Mouse (Mus musculus) embryonic fibroblast, embryonic 13.5 days (primary cell): ENCODE measurements at regions not wholly inside any gene's neighbourhood (a gene's known extent, or its start where the extent isn't known, plus 50 kb on each side); places are given as distances from the start of the nearest gene placed in this dataset.

Experiments
- H3K27ac ChIP-seq: 2 replicates; pipeline ENCODE4 v1.5.1; 2012; ENCODE audit warnings: low read length, control low read depth, inconsistent platforms; ENCODE audit not compliant: insufficient read depth
- H3K4me1 ChIP-seq: 2 replicates; pipeline ENCODE4 v1.6.1; 2011; ENCODE audit warnings: low read length; ENCODE audit not compliant: control insufficient read depth, insufficient read depth
- H3K4me3 ChIP-seq: 2 replicates; pipeline ENCODE4 v1.5.1; 2011; ENCODE audit warnings: mild to moderate bottlenecking, control low read depth, low read length; ENCODE audit not compliant: insufficient read depth
- CTCF ChIP-seq: IDR thresholded peaks from 2 replicates; pipeline ENCODE4 v1.5.1; 2011; ENCODE audit warnings: mild to moderate bottlenecking, control low read depth, low read length, moderate library complexity, borderline replicate concordance; ENCODE audit not compliant: insufficient read depth
- POLR2A ChIP-seq: IDR thresholded peaks from 2 replicates; pipeline ENCODE4 v1.6.1; 2011; ENCODE audit warnings: low read depth, mild to moderate bottlenecking, control low read depth, low read length, moderate library complexity

DNA sequence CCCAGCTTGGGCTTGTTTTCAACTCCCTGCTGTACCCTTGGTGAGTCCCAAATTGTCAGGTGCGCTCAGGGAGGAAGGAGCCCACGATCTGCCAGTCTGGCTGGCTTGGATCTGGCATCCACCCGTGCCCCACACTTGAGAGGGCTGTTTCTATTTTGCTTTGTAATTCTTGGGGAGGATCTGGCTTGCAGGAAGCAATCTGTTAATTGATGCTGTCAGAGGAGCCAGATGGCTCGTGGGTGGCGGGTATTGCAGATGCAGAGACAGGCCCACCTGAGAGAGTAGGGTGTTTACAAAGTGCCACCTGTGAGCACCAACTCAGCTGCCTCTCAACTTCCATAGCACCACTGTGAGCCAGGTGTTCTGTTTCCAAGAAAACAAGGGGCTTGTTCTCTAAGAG lies 99.1 kb upstream of the Kcng1 start:
- Histone ChIP-seq H3K4me1 (no peaks in the 10 kb centered on the region), H3K27ac (no peak overlapping the region), H3K4me3 (no peak overlapping the region)
- TF ChIP-seq POLR2A, result no peak
- TF ChIP-seq CTCF, result no peak

DNA sequence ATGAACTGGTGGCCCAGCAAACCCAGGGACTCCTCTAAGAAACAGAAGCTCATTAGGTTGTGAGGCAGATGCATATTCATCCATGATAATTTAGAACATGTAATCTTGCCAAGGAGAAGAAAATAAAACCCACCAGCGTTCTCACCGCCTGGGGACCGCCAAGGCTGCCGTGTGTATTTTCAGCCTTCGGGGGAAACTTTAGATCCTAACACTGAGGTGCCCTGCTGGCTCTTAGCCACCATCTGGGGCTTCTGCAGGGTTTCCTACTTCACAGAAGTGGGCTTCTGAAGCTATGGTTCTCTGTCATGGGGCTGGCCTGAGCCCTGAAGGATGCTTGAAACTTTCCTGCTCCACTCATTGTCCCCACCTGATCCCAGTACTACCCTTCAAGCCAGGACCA lies 90.8 kb upstream of the Kcng1 start:
- Histone ChIP-seq H3K27ac (no peak overlapping the region), H3K4me1 (no peaks in the 10 kb centered on the region), H3K4me3 (no peak overlapping the region)
- TF ChIP-seq POLR2A (no peak), CTCF (no peak)

DNA sequence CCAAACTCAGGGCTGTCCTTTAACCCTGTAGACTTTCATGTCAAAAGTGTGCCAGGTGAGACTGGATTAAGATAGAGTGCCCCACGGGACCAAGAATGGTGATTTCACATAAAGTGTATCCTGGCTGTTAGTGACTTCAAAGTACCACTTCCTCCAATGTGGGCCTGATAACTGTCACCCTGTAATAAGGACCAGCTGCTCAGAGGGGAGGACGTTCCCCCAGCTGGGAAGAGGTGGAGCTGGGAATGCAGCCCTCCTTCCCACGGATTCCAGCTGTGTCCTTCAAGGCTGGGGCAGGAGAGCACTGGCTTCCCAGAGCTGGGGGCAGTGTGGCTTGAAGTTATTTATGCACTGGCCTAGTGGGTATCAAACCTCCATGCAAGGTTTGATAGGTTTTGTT lies 89.7 kb upstream of the Kcng1 start:
- Histone ChIP-seq H3K4me1 (no peaks in the 10 kb centered on the region), H3K4me3 (no peak overlapping the region), H3K27ac (no peak overlapping the region)
- TF ChIP-seq CTCF, result no peak
- TF ChIP-seq POLR2A, result no peak

DNA sequence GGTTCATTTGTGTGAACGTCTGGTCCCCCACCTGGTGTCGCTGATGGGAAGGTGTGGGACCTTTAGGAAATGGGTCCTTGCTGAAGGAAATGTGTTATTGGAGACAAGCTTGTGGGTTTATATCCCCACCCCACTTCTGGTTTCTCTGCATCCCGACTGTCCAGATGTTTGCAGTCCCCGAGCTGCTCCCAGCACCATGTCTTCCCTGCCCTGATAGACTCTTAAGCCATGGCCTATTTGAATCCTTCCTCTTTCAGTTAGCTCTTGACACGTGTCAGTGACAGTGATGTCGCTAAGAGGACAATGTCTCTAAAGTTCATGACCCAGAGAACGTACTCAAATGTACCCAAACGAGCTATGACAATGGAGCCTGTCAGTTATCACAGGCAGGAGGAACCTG lies 77.7 kb upstream of the Kcng1 start:
- TF ChIP-seq CTCF (no peak), POLR2A (no peak)
- Histone ChIP-seq H3K4me1 (no peaks in the 10 kb centered on the region), H3K4me3 (no peak overlapping the region), H3K27ac (no peak overlapping the region)

DNA sequence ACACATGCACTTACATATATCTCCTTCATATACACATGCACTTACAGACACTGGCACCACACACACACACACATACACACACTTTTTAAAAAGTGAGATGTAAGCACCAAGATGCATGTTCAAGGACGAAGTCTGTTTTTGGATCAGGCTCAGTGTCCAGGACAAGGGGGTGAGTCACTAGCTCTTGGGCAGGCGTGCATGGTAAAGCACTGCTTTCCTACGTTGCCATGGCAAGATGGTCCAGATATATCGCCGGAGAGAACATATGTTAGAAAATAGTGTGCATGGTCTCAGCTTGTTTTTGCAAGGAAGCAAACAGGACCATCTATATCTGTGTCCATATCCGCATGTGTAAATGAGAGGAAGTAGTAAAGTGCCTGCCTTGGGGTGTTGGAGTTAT lies 77.0 kb upstream of the Kcng1 start:
- no peak overlapping the region for H3K4me3 ChIP-seq
- H3K27ac ChIP-seq, result no peak overlapping the region
- no peaks in the 10 kb centered on the region for H3K4me1 ChIP-seq
- TF ChIP-seq CTCF (no peak), POLR2A (no peak)

DNA sequence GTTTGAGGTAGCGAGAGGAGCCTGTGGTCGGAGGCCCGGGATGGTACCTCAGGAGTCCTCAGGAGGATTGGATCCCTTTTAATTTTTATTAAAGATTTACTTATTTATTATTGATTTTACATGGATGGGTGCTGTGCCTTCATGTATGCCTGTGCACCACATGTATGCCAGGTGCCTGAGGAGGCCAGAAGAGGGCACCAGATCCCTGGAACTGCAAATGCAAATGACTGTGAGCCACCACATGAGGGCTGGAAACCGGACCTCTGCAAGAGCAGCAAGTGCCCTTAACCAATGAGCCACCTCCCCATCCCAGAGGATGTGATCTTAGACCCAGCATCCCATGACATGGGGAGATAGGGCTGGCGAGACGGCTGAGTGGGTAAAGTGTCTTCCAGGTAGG lies 76.3 kb upstream of the Kcng1 start:
- Histone ChIP-seq H3K4me1 (no peaks in the 10 kb centered on the region), H3K27ac (no peak overlapping the region), H3K4me3 (no peak overlapping the region)
- no peak for TF ChIP-seq POLR2A
- TF ChIP-seq CTCF, result no peak

DNA sequence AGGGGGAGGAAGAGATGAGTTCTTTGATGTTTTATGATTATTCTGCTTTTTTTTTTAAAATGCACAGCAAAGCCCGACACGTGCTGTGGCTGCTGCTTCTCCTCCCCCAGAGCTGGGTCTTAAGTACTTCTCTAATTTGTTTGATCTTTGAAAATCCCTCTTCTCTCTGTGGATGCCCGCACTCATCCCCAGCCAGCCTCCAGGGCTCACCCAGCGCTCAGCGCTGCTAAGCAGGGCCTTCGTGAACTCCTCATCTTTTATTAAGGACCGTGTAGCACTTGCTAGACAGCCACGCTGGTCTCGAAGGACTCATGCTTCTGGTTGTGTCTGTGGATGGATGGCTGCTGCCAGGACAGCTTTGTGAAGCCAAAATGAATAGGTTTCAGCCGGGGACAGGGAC lies 72.9 kb upstream of the Kcng1 start:
- H3K4me1 ChIP-seq, result no peaks in the 10 kb centered on the region
- no peak overlapping the region for H3K4me3 ChIP-seq
- TF ChIP-seq CTCF (no peak), POLR2A (no peak)
- no peak overlapping the region for H3K27ac ChIP-seq

DNA sequence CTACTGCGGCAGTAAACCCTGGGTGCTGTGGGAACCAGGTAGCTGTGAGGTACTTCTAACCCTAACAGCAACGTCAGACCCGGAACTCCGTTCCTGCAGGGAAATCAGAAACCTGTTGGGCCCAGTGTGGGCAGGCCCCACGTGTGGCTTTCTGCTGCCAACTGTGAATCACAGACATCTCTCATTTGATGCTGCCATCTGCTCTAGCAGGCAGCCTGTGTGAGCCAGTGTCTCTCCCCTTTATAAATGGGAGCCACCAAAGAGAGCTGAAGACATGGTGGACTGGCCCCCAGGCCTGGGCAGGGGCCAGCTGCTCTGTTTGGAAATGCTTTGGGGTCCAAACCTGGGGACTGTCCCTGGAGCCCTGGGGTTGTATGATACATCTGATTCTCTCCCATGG lies 71.1 kb upstream of the Kcng1 start:
- H3K4me3 ChIP-seq, result no peak overlapping the region
- TF ChIP-seq CTCF, result no peak
- no peak for TF ChIP-seq POLR2A
- H3K4me1 ChIP-seq, result no peaks in the 10 kb centered on the region
- H3K27ac ChIP-seq, result no peak overlapping the region

DNA sequence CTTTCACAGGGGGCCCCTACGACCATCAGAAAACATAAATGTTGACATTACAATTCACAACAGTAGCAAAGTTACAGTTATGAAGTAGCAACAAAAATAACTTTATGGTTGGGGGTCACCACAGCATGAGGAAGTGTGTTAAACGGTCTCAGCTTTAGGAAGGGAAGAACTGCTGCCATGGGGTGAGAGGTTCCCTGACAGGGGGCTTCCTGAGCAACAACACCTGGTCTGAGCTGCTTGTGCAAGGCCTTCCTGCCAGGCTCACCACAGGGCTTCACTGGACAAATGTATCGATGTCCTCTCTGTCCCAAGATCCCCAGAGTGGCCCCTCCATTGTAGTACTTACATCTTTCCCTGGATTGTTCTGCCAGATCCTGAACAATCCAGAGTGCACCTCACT lies 70.7 kb upstream of the Kcng1 start:
- H3K27ac ChIP-seq, result no peak overlapping the region
- H3K4me1 ChIP-seq, result no peaks in the 10 kb centered on the region
- TF ChIP-seq POLR2A (no peak), CTCF (no peak)
- no peak overlapping the region for H3K4me3 ChIP-seq

DNA sequence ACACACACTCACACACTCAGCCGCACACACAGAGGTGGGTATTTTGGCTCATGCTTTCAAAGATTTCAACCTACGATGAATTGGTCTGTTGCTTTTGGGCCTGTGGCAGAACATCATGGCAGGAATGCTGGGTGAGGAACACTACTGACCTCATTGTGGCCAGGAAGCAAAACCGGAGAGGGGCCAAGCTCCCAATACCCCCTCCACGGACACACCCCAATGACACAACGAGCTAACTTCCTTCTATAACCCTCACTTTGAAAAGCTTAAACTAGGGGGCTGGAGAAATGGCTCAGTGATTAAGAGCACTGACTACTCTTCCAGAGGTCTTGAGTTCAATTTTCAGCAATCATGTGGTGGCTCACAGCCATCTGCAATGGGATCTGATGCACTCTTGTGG lies 63.8 kb upstream of the Kcng1 start:
- no peak overlapping the region for H3K4me3 ChIP-seq
- no peak overlapping the region for H3K27ac ChIP-seq
- H3K4me1 ChIP-seq, result no peaks in the 10 kb centered on the region
- TF ChIP-seq POLR2A (no peak), CTCF (no peak)

DNA sequence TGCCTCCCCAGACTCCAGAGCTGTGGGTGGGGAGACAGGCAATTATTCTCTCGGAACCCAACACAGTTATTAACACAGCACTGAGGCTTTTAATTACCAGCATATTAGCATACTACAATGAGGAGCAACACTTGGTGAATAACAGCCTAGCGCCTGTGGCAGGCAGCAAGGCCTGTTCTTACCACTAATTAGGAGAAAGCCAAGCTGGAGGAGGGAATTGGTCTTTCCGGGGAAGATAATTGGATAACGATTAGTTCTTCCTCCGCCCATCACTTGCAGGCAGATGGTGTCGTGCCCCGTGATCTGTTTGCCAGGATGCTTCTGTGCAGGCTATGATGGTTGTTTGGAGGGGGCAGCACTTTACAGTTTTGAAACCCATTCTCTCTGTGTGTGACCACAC lies 62.2 kb upstream of the Kcng1 start:
- TF ChIP-seq POLR2A, result no peak
- TF ChIP-seq CTCF, result no peak
- no peaks in the 10 kb centered on the region for H3K4me1 ChIP-seq

More for the DNA sequence above, 62.2 kb upstream of the Kcng1 start:
- Histone ChIP-seq H3K4me3 (no peak overlapping the region), H3K27ac (no peak overlapping the region)
